Mouse (Mus musculus): ENCODE data around the gene Gm9844.

- no peak for TF ChIP-seq CTCF (IDR thresholded peaks at IDR 0.05; ENCODE audit: low read depth)
- TF ChIP-seq EP300 (optimal IDR thresholded peaks at IDR 0.05): no peak
Measured at GRCm38 (mm10) chr7:24892125-24892583, 30.1 kb downstream of the Gm9844 start.

All from stomach, postnatal 0 days (tissue).